Mouse (Mus musculus): Measurements from ENCODE around the gene Ovgp1.
"Not testable (repeated sequence)": the region's sequence is repeated elsewhere in the genome, so short reads cannot be mapped to it uniquely, and the experiment has no call there.

Gene Ovgp1

DNA sequence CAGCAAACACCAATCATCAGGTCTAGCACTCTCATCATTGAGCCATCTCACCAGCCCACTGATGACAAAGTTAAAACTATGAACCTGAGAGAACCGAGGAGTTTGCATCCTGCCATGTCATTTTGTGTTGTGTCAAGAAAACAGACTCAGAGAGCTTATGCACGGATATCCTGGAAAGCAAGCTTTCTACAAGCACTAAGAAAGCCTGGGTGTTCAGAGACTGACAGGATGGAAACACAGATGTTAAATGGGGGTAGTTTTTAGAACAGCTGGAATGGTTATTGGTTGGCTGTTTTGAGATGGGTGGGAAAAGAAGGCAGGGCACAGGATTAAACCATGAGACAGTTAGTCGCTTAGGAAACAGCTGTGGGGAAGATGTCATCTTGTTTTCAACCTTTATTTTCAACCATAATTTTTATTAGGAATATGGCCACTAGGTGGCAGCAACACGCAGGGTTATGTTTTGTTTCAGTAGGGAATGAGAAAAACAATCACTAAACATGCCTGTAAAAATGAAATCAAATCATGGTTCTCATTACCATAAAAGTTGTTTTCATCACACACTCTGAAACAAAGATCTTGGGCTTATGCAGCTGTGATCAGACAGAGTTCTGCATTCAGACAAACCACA, 18.3 kb downstream of the Ovgp1 start:
- in situ Hi-C loops (cut with MboI, MseI): loop anchor here (5.0 kb wide), 1 partner anchor 456 kb away; no protein-coding TSS in a partner anchor

DNA sequence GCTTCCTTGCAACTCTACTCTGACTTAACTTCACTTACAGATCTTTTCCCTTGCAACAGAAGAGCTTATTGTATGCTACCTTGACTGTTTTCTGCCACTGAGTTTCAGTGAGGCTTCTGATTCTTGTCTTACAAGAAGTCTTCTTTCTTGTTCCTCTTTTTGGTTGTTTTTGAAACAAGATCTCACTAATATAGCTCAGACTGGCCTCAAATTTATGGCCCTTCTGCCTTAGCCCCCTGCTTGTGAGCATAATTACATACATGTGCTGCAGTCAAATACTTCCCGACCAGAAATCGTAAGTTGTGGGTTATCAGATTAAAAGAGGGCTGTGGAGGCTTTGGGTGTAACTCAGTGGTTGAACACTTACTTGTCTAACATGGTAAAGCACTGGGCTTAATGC, 21.2 kb downstream of the Ovgp1 start:
- in situ Hi-C loops (cut with MboI, MseI): loop anchor here (5.0 kb wide), 1 partner anchor 453 kb away; no protein-coding TSS in a partner anchor

DNA sequence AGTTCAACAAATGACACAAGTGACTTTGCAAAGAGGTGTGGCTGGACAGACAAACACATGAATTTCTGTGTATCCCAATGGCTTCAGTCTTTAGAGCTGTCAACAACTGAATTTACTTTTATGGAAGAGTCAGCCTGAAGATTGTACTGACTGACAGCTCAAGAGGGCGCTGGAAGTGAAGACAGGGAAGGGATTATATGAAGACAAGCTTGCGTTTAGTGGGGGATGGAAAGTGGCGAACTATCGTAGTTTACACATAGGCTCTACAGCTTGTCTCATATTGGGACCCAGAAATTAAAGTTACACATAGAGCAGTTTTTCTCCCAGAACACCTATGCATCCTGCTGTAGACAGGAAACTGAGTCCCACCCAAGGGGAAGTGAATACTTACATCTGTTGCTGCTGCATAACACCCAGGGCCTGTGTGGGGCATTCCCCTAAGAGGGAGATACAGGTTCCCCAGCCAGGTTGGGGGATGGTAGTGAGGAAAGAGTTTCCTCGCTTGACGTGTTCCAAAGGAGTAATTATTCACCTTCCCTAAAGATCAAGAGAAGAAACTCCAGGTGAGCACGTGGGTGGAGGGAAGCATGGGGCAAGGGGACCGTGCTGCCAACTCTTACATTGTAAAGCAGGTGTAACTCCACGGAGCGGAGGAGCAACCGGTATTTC, 27.3 kb downstream of the Ovgp1 start:
- in situ Hi-C loops (cut with MboI, MseI): no loop called here

DNA sequence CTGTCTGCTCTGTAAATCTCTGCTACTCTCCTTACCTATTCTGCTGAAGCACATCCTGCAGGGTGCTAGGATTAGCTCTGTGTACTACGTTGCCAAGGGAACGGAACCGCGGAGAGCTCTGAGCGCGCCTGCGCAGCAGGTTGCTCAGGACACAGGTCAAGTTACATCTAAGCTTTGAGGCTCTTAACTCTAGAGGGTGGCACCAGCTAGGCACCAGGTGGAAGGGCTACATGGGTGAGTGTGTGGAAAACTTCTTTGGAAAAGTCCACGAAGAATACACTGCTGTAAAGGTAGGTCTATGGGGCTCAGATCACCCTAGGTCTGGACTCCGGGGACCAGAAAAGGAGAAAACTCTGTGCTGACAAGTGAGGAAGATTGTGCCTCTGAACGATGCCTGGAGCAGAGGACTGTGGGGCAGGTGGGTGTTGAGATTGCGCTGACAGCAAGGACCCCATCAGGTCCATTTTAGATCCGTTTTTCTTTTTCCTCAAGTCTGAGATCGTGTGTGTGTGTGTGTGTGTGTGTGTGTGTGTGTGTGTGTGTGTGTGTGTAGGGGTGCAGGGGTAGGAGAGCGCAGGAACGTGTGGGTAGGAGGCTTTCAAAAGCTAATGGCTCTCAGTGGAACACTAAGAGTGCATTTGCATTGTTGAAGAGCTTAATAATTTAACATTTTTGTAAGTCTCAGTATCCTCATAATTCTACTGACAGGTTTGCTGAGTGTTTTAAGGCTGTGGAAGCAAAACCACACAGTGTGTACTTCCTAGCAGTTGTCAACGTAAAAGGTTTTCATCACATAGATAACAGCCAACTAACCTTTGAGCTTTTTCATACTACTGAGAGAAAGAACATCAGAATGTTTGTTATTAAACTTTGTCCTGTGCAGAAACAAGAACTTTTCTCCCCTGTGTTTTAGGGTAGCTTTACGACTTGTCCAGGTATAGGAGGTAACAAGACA, 28.2 kb downstream of the Ovgp1 start:
- in situ Hi-C loops (cut with MboI, MseI): no loop called here

DNA sequence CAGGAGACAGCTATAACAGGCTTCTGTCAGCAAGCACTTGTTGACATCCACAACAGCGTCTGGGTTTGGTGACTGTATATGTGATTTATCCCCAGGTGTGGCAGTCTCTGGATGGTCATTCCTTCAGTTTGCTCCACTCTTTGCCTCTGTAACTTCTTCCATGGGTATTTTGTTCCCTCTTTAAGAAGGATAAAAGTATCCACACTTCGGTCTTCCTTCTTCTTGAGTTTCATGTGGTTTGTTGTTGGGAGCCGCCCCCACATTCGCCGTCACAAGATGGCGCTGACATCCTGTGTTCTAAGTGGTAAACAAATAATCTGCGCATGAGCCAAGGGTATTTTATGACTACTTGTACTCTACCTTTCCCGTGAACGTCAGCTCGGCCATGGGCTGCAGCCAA, 29.8 kb downstream of the Ovgp1 start:
- in situ Hi-C loops (cut with MboI, MseI): not testable (repeated sequence)

DNA sequence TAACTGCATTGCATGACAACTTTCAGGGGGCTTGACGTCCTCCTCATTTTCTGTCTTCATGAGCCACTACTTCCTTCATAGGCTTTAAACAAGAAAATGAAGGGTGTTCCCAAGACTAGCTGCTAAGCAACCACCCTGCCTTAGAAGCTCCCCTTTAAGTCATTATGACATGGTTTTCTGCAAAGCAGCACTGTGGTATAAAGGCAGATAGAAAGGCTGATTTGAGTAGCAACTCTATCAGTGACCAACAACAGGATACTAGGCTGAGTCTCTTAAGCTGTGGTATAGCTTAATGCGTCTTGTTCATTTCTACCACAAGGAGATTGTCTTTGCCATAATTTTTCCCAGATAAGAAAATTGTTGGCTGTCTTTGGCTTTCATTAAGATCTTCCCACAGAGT, 41.0 kb downstream of the Ovgp1 start, which contains the start of gene Pifo:
TSS of gene Pifo (minus strand) at position 101 of the 400 bp plus-strand sequence.
- in situ Hi-C loops (cut with MboI, MseI): no loop called here

DNA sequence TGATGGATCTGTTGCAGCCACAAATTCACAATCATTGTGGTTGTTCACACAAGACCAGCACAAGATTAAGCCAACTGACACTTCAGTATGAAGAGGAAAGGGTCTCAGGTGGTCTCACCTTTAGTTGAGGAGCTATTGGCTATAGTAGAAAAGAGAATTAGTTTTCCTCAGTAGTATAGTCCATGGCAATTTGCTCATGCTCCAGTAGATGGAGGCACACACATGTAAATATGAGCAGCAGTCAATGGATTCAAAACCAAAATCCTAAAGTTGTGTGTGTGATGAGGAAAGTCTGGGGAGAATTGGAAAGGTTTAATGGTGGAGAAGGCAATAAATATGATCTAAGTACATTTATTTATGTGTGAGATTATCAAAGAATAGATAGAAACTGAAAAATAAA, 48.3 kb downstream of the Ovgp1 start:
- in situ Hi-C loops (cut with MboI, MseI): no loop called here

DNA sequence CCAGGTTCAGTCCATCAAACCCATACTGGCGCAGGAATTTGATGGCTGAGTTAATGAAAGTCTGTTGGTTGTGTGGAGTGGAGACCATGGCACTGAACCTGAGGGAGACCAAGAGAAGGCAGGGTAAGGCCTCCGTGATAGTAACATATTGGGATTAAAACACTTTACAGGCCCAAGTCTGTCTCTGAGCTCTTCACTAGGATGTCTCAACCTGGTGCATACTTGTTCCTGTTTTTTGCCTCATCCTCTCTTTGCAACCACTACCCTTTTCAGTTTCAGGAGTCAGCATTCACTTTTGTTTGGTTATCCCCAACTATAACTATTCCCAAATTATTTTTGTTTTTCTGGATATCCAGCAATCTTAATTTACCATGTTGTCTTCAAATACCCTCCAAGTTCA, 50.6 kb downstream of the Ovgp1 start:
- in situ Hi-C loops (cut with MboI, MseI): no loop called here

DNA sequence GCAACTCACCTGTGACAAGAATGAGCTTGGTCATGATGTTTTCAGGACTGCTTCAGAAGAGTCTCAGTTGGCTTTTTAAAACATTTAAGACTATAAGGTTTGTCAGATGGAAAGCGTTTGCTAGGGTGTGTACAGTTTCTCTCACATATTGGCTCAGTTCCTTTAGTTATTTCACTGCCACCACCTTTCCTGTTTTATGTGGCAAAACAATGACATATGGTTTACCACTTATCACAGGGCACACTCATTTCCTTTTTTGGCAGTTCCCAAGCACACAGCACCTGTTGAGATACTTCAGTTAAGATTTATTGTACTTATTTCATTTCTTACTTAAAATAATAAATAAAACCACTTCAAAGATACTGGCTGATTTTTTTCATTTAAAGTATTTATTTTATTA, 59.3 kb downstream of the Ovgp1 start, which contains the start of gene Chil5:
TSS of gene Chil5 (minus strand) at position 34 of the 400 bp plus-strand sequence.
- in situ Hi-C loops (cut with MboI, MseI): no loop called here
